Mouse (Mus musculus) liver, postnatal 0 days (tissue): ENCODE data around the gene Otos. TPM values are rescaled to one million over a fixed set of nuclear protein-coding genes. Genes with fewer than 3 reads are reported as not detected.

Experiments
- ATAC-seq: fragments of 200-750 bp; cut with Nextera tagmentation; 2 replicates; pipeline ENCODE4 v1.8.0; 2017; ENCODE audit warnings: mild to moderate bottlenecking, moderate library complexity
- DNase-seq: peaks from one replicate; pipeline ENCODE4 v3.0.0-alpha.2; 2016
- H3K27ac ChIP-seq: fragments of 300-500 bp; sonication (generic); 2 replicates; pipeline ENCODE4 v1.5.1; 2014; ENCODE audit warnings: antibody characterized with exemption, moderate library complexity, mild to moderate bottlenecking, low read depth
- H3K27me3 ChIP-seq: fragments of 300-500 bp; sonication (generic); 2 replicates; pipeline ENCODE4 v1.6.1; 2014; ENCODE audit warnings: low read length, control low read depth, mixed read lengths; ENCODE audit not compliant: insufficient read depth
- H3K36me3 ChIP-seq: fragments of 300-500 bp; sonication (generic); replicated peaks from 2 replicates; pipeline ENCODE4 v1.6.1; 2014; ENCODE audit warnings: mild to moderate bottlenecking, control low read depth, low read length, moderate library complexity, mixed read lengths; ENCODE audit not compliant: insufficient read depth
- H3K4me1 ChIP-seq: fragments of 300-500 bp; sonication (generic); 2 replicates; pipeline ENCODE4 v1.6.1; 2014; ENCODE audit warnings: antibody characterized with exemption, mild to moderate bottlenecking, control low read depth; ENCODE audit not compliant: insufficient read depth
- H3K4me2 ChIP-seq: fragments of 300-500 bp; sonication (generic); 2 replicates; pipeline ENCODE4 v1.6.1; 2014; ENCODE audit warnings: low read depth, mild to moderate bottlenecking, low read length, moderate library complexity, mixed read lengths
- H3K4me3 ChIP-seq: fragments of 300-500 bp; sonication (generic); 2 replicates; pipeline ENCODE4 v1.5.1; 2014; ENCODE audit warnings: low read depth, low read length
- H3K9ac ChIP-seq: fragments of 300-500 bp; sonication (generic); replicated peaks from 2 replicates; pipeline ENCODE4 v1.6.1; 2014; ENCODE audit warnings: mild to moderate bottlenecking, moderate library complexity
- H3K9me3 ChIP-seq: fragments of 300-500 bp; sonication (generic); 2 replicates; pipeline ENCODE4 v1.6.1; 2016; ENCODE audit warnings: mild to moderate bottlenecking, control low read depth, low read length, mixed read lengths
- CTCF ChIP-seq: sonication (generic); IDR thresholded peaks from 2 replicates; pipeline ENCODE4 v1.5.1; 2016; ENCODE audit warnings: antibody characterized with exemption, low read depth
- EP300 ChIP-seq: IDR thresholded peaks from 2 replicates; pipeline ENCODE4 v1.6.1; 2016; ENCODE audit warnings: antibody characterized with exemption, low read depth, mild to moderate bottlenecking
- WGBS: fragments of 180-500 bp; shearing (Covaris S2); extraction: QIAGEN DNeasy Blood & Tissue Kit; methylation state at CpG from one replicate; pipeline ENCODE4 v1.1.7; 2014; ENCODE audit not compliant: insufficient replicate concordance; 5-methylcytosine and 5-hydroxymethylcytosine counted together
- polyA plus RNA-seq: library from polyadenylated mRNA; unstranded; fragments of >200 nt; fragmentation: Nextera tagmentation; extraction: Ambion mirVana; gene quantifications from 2 replicates; pipeline ENCODE4 v1.2.1, GENCODE M21; 2015

Gene Otos
- 0.16 TPM in 1 of 2 replicates, not detected in the other for polyA plus RNA-seq

DNA sequence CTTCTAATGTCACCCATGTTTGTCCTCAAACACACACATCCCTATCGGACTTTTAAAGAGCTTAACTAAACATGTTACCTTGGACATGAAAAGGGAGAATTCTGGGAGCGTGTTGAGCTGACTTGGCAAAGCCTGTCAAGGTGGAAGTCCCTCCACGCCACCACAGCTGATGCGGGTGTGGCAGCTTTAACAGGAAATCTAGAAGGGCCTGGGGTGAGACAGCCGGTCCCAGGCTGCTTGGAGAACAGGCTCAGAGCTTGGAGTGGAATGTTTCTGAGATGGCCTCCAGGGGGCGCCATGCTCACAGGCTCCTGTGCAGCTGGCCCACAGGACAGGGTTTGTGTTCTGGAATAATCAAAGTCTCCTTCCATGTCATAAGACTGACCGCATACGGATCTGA is at the start of gene Otos:
Otos (minus strand) TSS at position 169 of the 400 bp plus-strand sequence.
- peaks cover 8% of the 10 kb centered on the region; the same call in 1 of the 2 replicates for H3K4me1 ChIP-seq
- peak within 1 kb of the TSS; percentile 50 for H3K4me2 ChIP-seq
- no peaks in the 10 kb centered on the region for H3K27me3 ChIP-seq
- H3K4me3 ChIP-seq, result peak within 1 kb of the TSS; percentile 19; the same call in 1 of the 2 replicates
- 18% methylated on average over 8 of the region's 8 CpGs for WGBS
- H3K9ac ChIP-seq, result no peak within 1 kb of the TSS
- peak; percentile 51; the same call in 1 of the 2 replicates for ATAC-seq
- no peak within 1 kb of the TSS for H3K27ac ChIP-seq
- H3K36me3 ChIP-seq, result no peaks in the 10 kb centered on the region
- DNase-seq, result peak; percentile 76
- peak; percentile 77 for TF ChIP-seq CTCF
- TF ChIP-seq EP300, result no peak
- H3K9me3 ChIP-seq, result no peaks in the 10 kb centered on the region

- Histone ChIP-seq H3K36me3 (no peaks in the 10 kb centered on the region), H3K9ac (no peak overlapping the region), H3K4me1 (0 out of 2 replicates have a peak, but pooled peaks cover 4% of the 10 kb centered on the region), H3K27me3 (no peaks in the 10 kb centered on the region), H3K4me3 (no peak overlapping the region), H3K9me3 (no peaks in the 10 kb centered on the region), H3K27ac (no peak overlapping the region), H3K4me2 (no peak overlapping the region)
- 32% methylated on average over 4 of the region's 4 CpGs for WGBS
- ATAC-seq, result no peak
- TF ChIP-seq CTCF (peak; percentile 79), EP300 (no peak)
- peak; percentile 83 for DNase-seq
Measured at GRCm38 (mm10) chr1:92696848-92697247, 48.2 kb upstream of the Otos start.

DNA sequence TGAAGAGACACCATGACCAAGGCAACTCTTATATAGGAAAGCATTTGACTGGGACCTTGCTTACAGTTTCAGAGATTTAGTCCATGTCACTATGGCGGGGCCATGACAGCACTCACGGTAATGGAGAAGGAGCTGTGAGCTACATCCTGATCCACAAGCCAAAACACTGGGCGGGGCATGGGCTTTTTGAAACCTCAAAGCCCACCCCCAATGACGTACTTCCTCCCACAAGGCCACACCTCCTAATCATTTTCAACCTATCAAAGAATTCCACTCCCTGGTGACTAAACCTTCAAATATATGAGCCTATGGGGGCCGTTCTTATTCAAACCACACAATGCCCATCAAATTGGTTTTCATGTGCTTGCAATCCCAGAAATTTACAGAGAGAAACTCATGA is 47.1 kb upstream of the Otos start:
- Histone ChIP-seq H3K27ac (no peak overlapping the region), H3K4me1 (0 out of 2 replicates have a peak, but pooled peaks cover 4% of the 10 kb centered on the region), H3K4me3 (no peak overlapping the region), H3K4me2 (no peak overlapping the region), H3K9me3 (no peaks in the 10 kb centered on the region), H3K36me3 (no peaks in the 10 kb centered on the region), H3K9ac (no peak overlapping the region), H3K27me3 (no peaks in the 10 kb centered on the region)
- no peak for DNase-seq
- WGBS, result 65% methylated on average over 5 of the region's 5 CpGs
- no peak for TF ChIP-seq CTCF
- TF ChIP-seq EP300, result no peak
- no peak for ATAC-seq

GRCm38 (mm10) chr1:92691166-92691844 is 42.7 kb upstream of the Otos start:
- no peak overlapping the region for H3K27ac ChIP-seq
- no peak overlapping the region for H3K9ac ChIP-seq
- no peak overlapping the region for H3K4me3 ChIP-seq
- no peak for ATAC-seq
- H3K4me2 ChIP-seq, result no peak overlapping the region
- no peaks in the 10 kb centered on the region for H3K9me3 ChIP-seq
- 68% methylated on average over 3 of the region's 3 CpGs for WGBS
- no peak for TF ChIP-seq EP300
- TF ChIP-seq CTCF, result no peak
- no peak for DNase-seq
- no peaks in the 10 kb centered on the region for H3K36me3 ChIP-seq
- no peaks in the 10 kb centered on the region for H3K27me3 ChIP-seq
- H3K4me1 ChIP-seq, result no peaks in the 10 kb centered on the region

DNA sequence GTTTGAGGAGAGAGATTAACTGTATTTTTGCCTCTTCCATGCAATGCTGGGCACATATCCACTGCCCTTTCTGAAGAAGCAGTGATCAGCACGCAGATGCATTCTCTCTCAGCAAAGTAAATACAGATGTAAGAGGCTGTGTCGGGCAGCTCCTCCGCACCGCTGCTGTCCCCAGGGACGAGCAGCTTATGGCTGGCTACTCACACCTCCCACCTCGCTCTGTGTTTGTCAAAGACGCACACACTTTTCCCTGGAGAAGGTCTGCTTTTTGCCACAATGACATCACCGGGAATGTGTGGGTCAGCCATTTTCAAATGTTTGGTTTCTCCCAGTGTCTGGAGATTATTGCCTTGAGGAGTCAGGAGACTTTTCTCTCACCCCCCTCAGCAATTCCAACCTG is 38.4 kb upstream of the Otos start:
- Histone ChIP-seq H3K9ac (no peak overlapping the region), H3K27ac (no peak overlapping the region), H3K4me2 (no peak overlapping the region), H3K27me3 (no peaks in the 10 kb centered on the region), H3K4me3 (no peak overlapping the region), H3K36me3 (no peaks in the 10 kb centered on the region), H3K4me1 (no peaks in the 10 kb centered on the region), H3K9me3 (no peaks in the 10 kb centered on the region)
- 56% methylated on average over 8 of the region's 8 CpGs for WGBS
- TF ChIP-seq EP300 (no peak), CTCF (no peak)
- DNase-seq (no peak), ATAC-seq (no peak)

- H3K9ac ChIP-seq, result no peak overlapping the region
- no peak for ATAC-seq
- no peaks in the 10 kb centered on the region for H3K4me1 ChIP-seq
- H3K4me3 ChIP-seq, result no peak overlapping the region
- no peaks in the 10 kb centered on the region for H3K27me3 ChIP-seq
- H3K9me3 ChIP-seq, result no peaks in the 10 kb centered on the region
- no peak for DNase-seq
- no peak overlapping the region for H3K27ac ChIP-seq
- WGBS, result 71% methylated on average over 8 of the region's 8 CpGs
- no peak overlapping the region for H3K4me2 ChIP-seq
- TF ChIP-seq EP300 (no peak), CTCF (no peak)
- H3K36me3 ChIP-seq, result no peaks in the 10 kb centered on the region
Measured at GRCm38 (mm10) chr1:92683151-92683550, 34.5 kb upstream of the Otos start.
